Mouse (Mus musculus) sigmoid colon, adult 10 weeks (tissue): ENCODE results near the gene Nub1. TPM values are rescaled to one million over a fixed set of nuclear protein-coding genes. Genes with fewer than 3 reads are reported as not detected.

Experiments used
- polyA plus RNA-seq: library from polyadenylated mRNA; stranded (reverse); fragments of 350-450 nt; fragmentation: Illumina TruSeq; extraction: RNeasy Lipid Tissue Mini Kit (QIAGEN cat#74804); gene quantifications from one replicate; pipeline ENCODE4 v1.2.3, GENCODE M21; 2014; ENCODE audit warnings: low read depth, low replicate concordance

Gene Nub1
- polyA plus RNA-seq = 39.2 TPM

GRCm38 (mm10) chr5:24685366-24686093 is at the start of gene Nub1:
Nub1 (plus strand) TSS chr5:24685532.

GRCm38 (mm10) chr5:24730488-24730871 is 45.1 kb downstream of the Nub1 start, which contains the start of gene Wdr86:
Wdr86 (minus strand) TSS chr5:24730727.

GRCm38 (mm10) chr5:24757816-24758215 is 72.5 kb downstream of the Nub1 start, which contains the start of gene Crygn:
Crygn (minus strand) TSS chr5:24758008.

Other genes with a start within 250 kb of the Nub1 start
- gene Fastk, start 240.2 kb upstream of the Nub1 start, polyA plus RNA-seq = 6.5 TPM
- 1.5 TPM for gene Tmub1, start 237.7 kb upstream of the Nub1 start, polyA plus RNA-seq
- gene Agap3, start 233.4 kb upstream of the Nub1 start, polyA plus RNA-seq = 1.6 TPM
- not detected for gene Gbx1, start 158.3 kb upstream of the Nub1 start, polyA plus RNA-seq
- not detected for gene Asb10, start 144.6 kb upstream of the Nub1 start, polyA plus RNA-seq
- gene 4931409K22Rik, start 128.7 kb upstream of the Nub1 start, polyA plus RNA-seq = not detected
- 6.9 TPM for gene Abcf2, start 108.1 kb upstream of the Nub1 start, polyA plus RNA-seq
- 0.79 TPM for gene Chpf2, start 98.8 kb upstream of the Nub1 start, polyA plus RNA-seq
- 1.2 TPM for gene Smarcd3, start 61.1 kb upstream of the Nub1 start, polyA plus RNA-seq
- not detected for gene Wdr86, start 45.2 kb downstream of the Nub1 start, polyA plus RNA-seq
- not detected for gene Crygn, start 72.5 kb downstream of the Nub1 start, polyA plus RNA-seq
- 388 TPM for gene Rheb, start 157.1 kb downstream of the Nub1 start, polyA plus RNA-seq